ENCODE assay signal across 13 mouse cellular contexts in the genomic region with DNA sequence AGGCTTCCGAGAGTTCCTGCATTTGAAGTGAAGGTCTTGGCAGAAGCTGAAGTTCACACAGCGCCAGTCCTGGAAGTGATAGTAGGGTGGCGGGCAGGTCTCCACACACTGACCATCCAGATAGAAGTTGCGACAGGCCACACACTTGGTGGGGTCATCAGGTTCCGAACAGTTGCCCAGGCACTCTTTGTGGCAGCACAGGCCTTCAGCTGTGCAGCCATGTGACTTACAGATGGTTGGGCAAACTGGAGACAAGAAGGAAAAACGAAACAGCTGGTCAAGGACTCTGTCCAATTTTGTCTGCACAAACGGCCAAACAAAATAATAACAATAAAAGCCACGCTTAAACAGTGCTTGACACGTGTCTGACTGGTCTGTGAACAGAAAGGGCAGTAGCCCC.
A peak's percentile ranks its signal among the peaks of the same experiment; 100 is the strongest.
DNase-seq lines count a peak whose midpoint lies in the region; ATAC-seq and TF ChIP-seq lines count a peak whose summit lies in the region.
"Had no signal": no experiment of that assay in that cellular context is flagged by ENCODE, and none has a peak within 500 bp of the region (broad histone marks: within the 10 kb centered on the region; RNA-seq: fewer than 3 reads in every experiment).

No protein-coding gene starts in this region.

- H3K4me3 ChIP-seq in kidney, embryonic 16.5 days (ENCODE audit: low read length), result no peak overlapping the region
- H3K4me3 ChIP-seq in lung, embryonic 14.5 days (ENCODE audit: low read depth, low read length), result no peak overlapping the region
- no peak overlapping the region for H3K4me3 ChIP-seq in forebrain, embryonic 10.5 days
- H3K4me3 ChIP-seq: heart, embryonic 15.5 days; neural tube, embryonic 12.5 days had no signal

- peaks cover 20% of the 10 kb centered on the region for H3K4me1 ChIP-seq in kidney, embryonic 16.5 days (ENCODE audit: insufficient read depth, low read length)
- H3K4me1 ChIP-seq in lung, embryonic 14.5 days (ENCODE audit: insufficient read depth), result no peaks in the 10 kb centered on the region
- H3K4me1 ChIP-seq in forebrain, embryonic 10.5 days, result peaks cover 7% of the 10 kb centered on the region; the same call in 1 of the 2 replicates
- H3K4me1 ChIP-seq: neural tube, embryonic 12.5 days had no signal

- H3K36me3 ChIP-seq in kidney, embryonic 16.5 days (ENCODE audit: insufficient read depth, low read length), result 0 out of 2 replicates have a peak, but pooled peaks cover 10% of the 10 kb centered on the region
- 0 out of 2 replicates have a peak, but pooled peaks cover 12% of the 10 kb centered on the region for H3K36me3 ChIP-seq in lung, embryonic 14.5 days (ENCODE audit: insufficient read depth)
- H3K36me3 ChIP-seq in forebrain, embryonic 10.5 days (replicated peaks), result peaks cover 21% of the 10 kb centered on the region
- H3K36me3 ChIP-seq: G1E had no signal

- no peak for TF ChIP-seq CTCF in lung, embryonic 14.5 days (IDR thresholded peaks at IDR 0.05; ENCODE audit: low read depth)

- no peak overlapping the region for H3K4me2 ChIP-seq in kidney, embryonic 16.5 days (replicated peaks; ENCODE audit: low read depth, low read length)
- H3K4me2 ChIP-seq in lung, embryonic 14.5 days, result no peak overlapping the region
- H3K4me2 ChIP-seq: heart, embryonic 15.5 days; liver, embryonic 11.5 days; neural tube, embryonic 12.5 days had no signal

- no peak for ATAC-seq in kidney, embryonic 16.5 days (ENCODE audit: low FRiP score, low TSS enrichment)
- ATAC-seq in lung, embryonic 14.5 days (ENCODE audit: insufficient read depth), result no peak

- no peak overlapping the region for H3K9ac ChIP-seq in kidney, embryonic 16.5 days (replicated peaks; ENCODE audit: low read length)
- no peak overlapping the region for H3K9ac ChIP-seq in lung, embryonic 14.5 days
- H3K9ac ChIP-seq: heart, embryonic 15.5 days; neural tube, embryonic 12.5 days had no signal

- peak; percentile 55 for DNase-seq in kidney, adult 11 months
- peak; percentile 24 for DNase-seq in adrenal gland, postnatal 25 days
- peak; percentile 15 for DNase-seq in gastrocnemius, postnatal 10 days
- peak; percentile 37 for DNase-seq in lung, embryonic 14.5 days
- no peak for DNase-seq in spleen, postnatal 10 days (ENCODE audit: low spot score in 2 of 2)
- no peak for DNase-seq in forebrain, embryonic 10.5 days (ENCODE audit: extremely low spot score, low spot score)
- DNase-seq in spleen, postnatal 4 days (ENCODE audit: low spot score in 2 of 2), result no peak
- DNase-seq: embryo, embryonic 11 days had no signal

- 68% methylated on average over 9 of the region's 9 CpGs for WGBS in kidney, embryonic 16.5 days
- whole genome bisulfite sequencing in lung, embryonic 14.5 days, result 63% methylated on average over 9 of the region's 9 CpGs
- WGBS in forebrain, embryonic 10.5 days, result 91% methylated on average over 9 of the region's 9 CpGs

- H3K27me3 ChIP-seq in kidney, embryonic 16.5 days (ENCODE audit: insufficient read depth, low read length), result no peaks in the 10 kb centered on the region
- no peaks in the 10 kb centered on the region for H3K27me3 ChIP-seq in lung, embryonic 14.5 days (ENCODE audit: insufficient read depth, low read length)
- no peaks in the 10 kb centered on the region for H3K27me3 ChIP-seq in forebrain, embryonic 10.5 days (ENCODE audit: poor library complexity, severe bottlenecking)
- H3K27me3 ChIP-seq: heart, embryonic 15.5 days; neural tube, embryonic 12.5 days had no signal

- H3K27ac ChIP-seq in kidney, embryonic 16.5 days (ENCODE audit: low read length), result no peak overlapping the region
- H3K27ac ChIP-seq in lung, embryonic 14.5 days (ENCODE audit: low read depth), result no peak overlapping the region
- H3K27ac ChIP-seq in forebrain, embryonic 10.5 days, result no peak overlapping the region
- H3K27ac ChIP-seq: heart, embryonic 15.5 days; neural tube, embryonic 12.5 days had no signal

- H3K9me3 ChIP-seq in kidney, embryonic 16.5 days (ENCODE audit: low read length), result no peaks in the 10 kb centered on the region
- H3K9me3 ChIP-seq in lung, embryonic 14.5 days (ENCODE audit: low read depth, low read length), result no peaks in the 10 kb centered on the region
- no peaks in the 10 kb centered on the region; the same call in 1 of the 2 replicates for H3K9me3 ChIP-seq in forebrain, embryonic 10.5 days
- H3K9me3 ChIP-seq: G1E; heart, embryonic 15.5 days; neural tube, embryonic 12.5 days had no signal

Comparison
In these comparisons a context has a peak if more than half of its experiments do, and no peak if none do; other contexts are left out.
1. DNase-seq: peak in kidney, adult 11 months (single experiment), adrenal gland, postnatal 25 days (single experiment), gastrocnemius, postnatal 10 days (single experiment) and lung, embryonic 14.5 days (single experiment); none in spleen, postnatal 10 days (0 of 2), forebrain, embryonic 10.5 days (single experiment) and spleen, postnatal 4 days (0 of 2).